In the genomic region with DNA sequence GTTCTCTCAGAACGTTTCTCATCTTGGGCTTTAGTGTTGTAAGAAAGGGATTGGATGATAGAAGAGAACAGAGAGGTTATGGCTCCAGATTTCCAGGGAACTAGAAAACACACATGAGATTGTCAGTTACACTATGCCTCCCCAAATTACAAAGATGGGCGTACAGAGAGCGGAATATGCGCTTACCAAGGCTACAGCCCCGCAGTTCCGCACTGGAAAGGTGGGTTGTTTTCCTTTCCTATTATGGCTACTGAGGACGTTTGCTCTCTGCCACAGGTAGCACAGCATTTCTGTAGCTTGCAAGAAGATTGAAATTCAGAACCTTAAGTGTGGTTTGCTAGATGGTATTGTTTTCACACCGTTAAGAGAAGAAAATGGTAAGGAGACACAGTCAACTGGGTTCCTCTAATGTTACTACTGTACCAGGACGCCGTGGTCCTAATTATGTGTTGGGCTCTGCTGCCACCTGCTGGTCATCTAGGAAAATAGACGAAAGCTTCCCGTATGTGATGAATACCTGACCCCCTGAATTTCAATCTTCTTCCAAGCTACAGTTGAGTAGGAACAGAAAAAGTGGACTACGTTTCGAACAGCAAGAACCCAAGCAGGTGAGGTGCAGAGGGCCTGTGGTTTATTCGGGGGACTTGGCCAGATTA, we compare ENCODE assay signal across 9 mouse cellular contexts. TPM values are rescaled to one million over a fixed set of nuclear protein-coding genes. Genes with fewer than 3 reads are reported as not detected.
DNase-seq lines count a peak whose midpoint lies in the region; ATAC-seq lines count a peak whose summit lies in the region.
"Had no signal": no experiment of that assay in that cellular context is flagged by ENCODE, and none has a peak within 500 bp of the region (broad histone marks: within the 10 kb centered on the region; RNA-seq: fewer than 3 reads in every experiment).

No protein-coding gene starts in this region.

- no peaks in the 10 kb centered on the region for H3K36me3 ChIP-seq in liver, embryonic 11.5 days (ENCODE audit: control insufficient read depth, insufficient read depth, low read length)
- H3K36me3 ChIP-seq in neural tube, embryonic 14.5 days (ENCODE audit: control insufficient read depth, insufficient read depth, low read length), result no peaks in the 10 kb centered on the region

- 40% methylated on average over 15 of the region's 15 CpGs for WGBS in liver, embryonic 11.5 days
- 39% methylated on average over 15 of the region's 15 CpGs for WGBS in neural tube, embryonic 14.5 days

- H3K9ac ChIP-seq in liver, embryonic 11.5 days (ENCODE audit: low read depth, low read length), result no peak overlapping the region
- no peak overlapping the region for H3K9ac ChIP-seq in neural tube, embryonic 14.5 days (replicated peaks; ENCODE audit: low read depth, low read length)

- peak; percentile 53 to 56 for DNase-seq in B cell, adult 2 months
- peak; percentile 44 to 70 for DNase-seq in cerebellum, postnatal 4 days (ENCODE audit: low spot score in 2 of 2)
- DNase-seq in gastrocnemius, postnatal 36 days, result peak; percentile 38 to 48
- DNase-seq in kidney, adult 8-10 months, result peak; percentile 39 to 64
- DNase-seq in liver, embryonic 11.5 days (ENCODE audit: low spot score), result peak; percentile 40
- DNase-seq in thymus, postnatal 36 days, result peak; percentile 29 to 35

- intact Hi-C loops in gastrocnemius, postnatal 36 days (cut with DNase I), result loop anchor here (2.0 to 5.0 kb wide), 2 partner anchors 341 to 530 kb away; no protein-coding TSS in a partner anchor

- H3K4me2 ChIP-seq in liver, embryonic 11.5 days, result no peak overlapping the region
- H3K4me2 ChIP-seq in neural tube, embryonic 14.5 days (ENCODE audit: low read depth, low read length), result no peak overlapping the region

- no peaks in the 10 kb centered on the region for H3K4me1 ChIP-seq in liver, embryonic 11.5 days (replicated peaks; ENCODE audit: control insufficient read depth, insufficient read depth, low read length)
- no peaks in the 10 kb centered on the region for H3K4me1 ChIP-seq in neural tube, embryonic 14.5 days (ENCODE audit: control insufficient read depth, insufficient read depth, low read length)

- peak; percentile 40 for ATAC-seq in activated CD4-positive, CD25-positive, alpha-beta regulatory T cell, adult 4 months
- ATAC-seq in liver, embryonic 11.5 days (replicated peaks; ENCODE audit: low FRiP score), result peak; percentile 47; the same call in 1 of the 2 replicates
- ATAC-seq in neural tube, embryonic 14.5 days (ENCODE audit: low read depth), result peak; percentile 82

- no peaks in the 10 kb centered on the region for H3K9me3 ChIP-seq in liver, embryonic 11.5 days (ENCODE audit: control insufficient read depth, low read length)
- no peaks in the 10 kb centered on the region for H3K9me3 ChIP-seq in neural tube, embryonic 14.5 days (ENCODE audit: control insufficient read depth, low read length)

- H3K27me3 ChIP-seq in liver, embryonic 11.5 days (replicated peaks; ENCODE audit: control insufficient read depth, insufficient read depth, low read length), result no peaks in the 10 kb centered on the region
- no peaks in the 10 kb centered on the region for H3K27me3 ChIP-seq in neural tube, embryonic 14.5 days (ENCODE audit: control insufficient read depth, insufficient read depth, low read length)

- H3K4me3 ChIP-seq in liver, embryonic 11.5 days (ENCODE audit: low read depth, low read length), result no peak overlapping the region
- H3K4me3 ChIP-seq in neural tube, embryonic 14.5 days (ENCODE audit: low read depth, low read length), result no peak overlapping the region

- H3K27ac ChIP-seq in liver, embryonic 11.5 days (ENCODE audit: low read depth, low read length), result no peak overlapping the region
- H3K27ac ChIP-seq in neural tube, embryonic 14.5 days (ENCODE audit: low read depth, low read length), result no peak overlapping the region

RNA-seq across cellular contexts. Expression of a gene that starts 12.0 kb away (rescaled TPM):
- not detected for polyA plus RNA-seq in activated CD4-positive, CD25-positive, alpha-beta regulatory T cell, adult 4 months (2017; shearing (Covaris generic))
- total RNA-seq in gastrocnemius, postnatal 36 days (2021), result not detected
- polyA plus RNA-seq in liver, embryonic 11.5 days (2014; fragmentation: Nextera tagmentation; extraction: Ambion mirVana), result not detected in 2 replicates
- not detected in 2 replicates for polyA plus RNA-seq in neural tube, embryonic 14.5 days (2014; fragmentation: Nextera tagmentation; extraction: Ambion mirVana)
- total RNA-seq: gastrocnemius, adult 8-10 months had no signal

RNA-seq across cellular contexts. Expression of a gene that starts 17.5 kb away (rescaled TPM):
- not detected for polyA plus RNA-seq in activated CD4-positive, CD25-positive, alpha-beta regulatory T cell, adult 4 months (2017; shearing (Covaris generic))
- total RNA-seq in gastrocnemius, postnatal 36 days (2021), result not detected
- polyA plus RNA-seq in liver, embryonic 11.5 days (2014; fragmentation: Nextera tagmentation; extraction: Ambion mirVana), result not detected in 2 replicates
- polyA plus RNA-seq in neural tube, embryonic 14.5 days (2014; fragmentation: Nextera tagmentation; extraction: Ambion mirVana), result not detected in 2 replicates
- total RNA-seq: gastrocnemius, adult 8-10 months had no signal

RNA-seq across cellular contexts. Expression of a gene that starts 58.2 kb away (rescaled TPM):
- polyA plus RNA-seq in activated CD4-positive, CD25-positive, alpha-beta regulatory T cell, adult 4 months (2017; shearing (Covaris generic)), result not detected
- total RNA-seq in gastrocnemius, postnatal 36 days (2021), result not detected
- polyA plus RNA-seq in liver, embryonic 11.5 days (2014; fragmentation: Nextera tagmentation; extraction: Ambion mirVana), result not detected in 2 replicates
- polyA plus RNA-seq in neural tube, embryonic 14.5 days (2014; fragmentation: Nextera tagmentation; extraction: Ambion mirVana), result not detected in 2 replicates
- total RNA-seq: gastrocnemius, adult 8-10 months had no signal
